Mouse (Mus musculus) forebrain, embryonic 11.5 days (tissue): ENCODE data around the gene Gcsh. TPM values are rescaled to one million over a fixed set of nuclear protein-coding genes. Genes with fewer than 3 reads are reported as not detected.

Experiments used
- ATAC-seq: fragments of 200-750 bp; cut with Nextera tagmentation; replicated peaks from 2 replicates; pipeline ENCODE4 v1.8.0; 2017; ENCODE audit warnings: moderate TSS enrichment; ENCODE audit not compliant: low FRiP score
- DNase-seq: peaks from one replicate; pipeline ENCODE4 v3.0.0-alpha.2; 2017; ENCODE audit warnings: low spot score
- H3K27ac ChIP-seq: fragments of 300-500 bp; sonication (generic); 2 replicates; pipeline ENCODE4 v1.5.1; 2014; ENCODE audit warnings: low read depth, low read length
- H3K27me3 ChIP-seq: fragments of 300-500 bp; sonication (generic); 2 replicates; pipeline ENCODE4 v1.6.1; 2014; ENCODE audit warnings: mild to moderate bottlenecking, low read length, mixed read lengths; ENCODE audit not compliant: control insufficient read depth, insufficient read depth
- H3K36me3 ChIP-seq: fragments of 300-500 bp; sonication (generic); 2 replicates; pipeline ENCODE4 v1.6.1; 2014; ENCODE audit warnings: mild to moderate bottlenecking, low read length, moderate library complexity, mixed read lengths; ENCODE audit not compliant: control insufficient read depth, insufficient read depth
- H3K4me1 ChIP-seq: fragments of 300-500 bp; sonication (generic); replicated peaks from 2 replicates; pipeline ENCODE4 v1.6.1; 2014; ENCODE audit warnings: low read length, mixed read lengths; ENCODE audit not compliant: control insufficient read depth, insufficient read depth
- H3K4me2 ChIP-seq: fragments of 300-500 bp; sonication (generic); 2 replicates; pipeline ENCODE4 v1.6.1; 2014; ENCODE audit warnings: low read depth, mild to moderate bottlenecking, low read length, moderate library complexity, mixed read lengths; ENCODE audit not compliant: severe bottlenecking
- H3K4me3 ChIP-seq: fragments of 300-500 bp; sonication (generic); 2 replicates; pipeline ENCODE4 v1.5.1; 2014; ENCODE audit warnings: low read depth, low read length
- H3K9ac ChIP-seq: fragments of 300-500 bp; sonication (generic); 2 replicates; pipeline ENCODE4 v1.6.1; 2014; ENCODE audit warnings: low read length
- H3K9me3 ChIP-seq: fragments of 300-500 bp; sonication (generic); 2 replicates; pipeline ENCODE4 v1.6.1; 2016; ENCODE audit warnings: low read length, mixed read lengths; ENCODE audit not compliant: control insufficient read depth
- WGBS: fragments of 180-500 bp; shearing (Covaris S2); extraction: QIAGEN DNeasy Blood & Tissue Kit; methylation state at CpG from one replicate; pipeline ENCODE4 v1.1.7; 2014; 5-methylcytosine and 5-hydroxymethylcytosine counted together
- polyA plus RNA-seq: library from polyadenylated mRNA; unstranded; fragments of >200 nt; fragmentation: Nextera tagmentation; extraction: Ambion mirVana; gene quantifications from 2 replicates; pipeline ENCODE4 v1.2.1, GENCODE M21; 2014

The Gcsh gene
- polyA plus RNA-seq, 1 experiment from 2014 or later: 159 TPM

GRCm38 (mm10) chr8:116991241-116991640 lies 2.1 kb downstream of the Gcsh start:
- DNase-seq (no peak), ATAC-seq (no peak)
- Histone ChIP-seq H3K4me1 (peaks cover 6% of the 10 kb centered on the region; the same call in 1 of the 2 replicates), H3K4me3 (no peak overlapping the region), H3K27ac (no peak overlapping the region), H3K9ac (no peak overlapping the region), H3K4me2 (no peak overlapping the region), H3K27me3 (no peaks in the 10 kb centered on the region), H3K9me3 (no peaks in the 10 kb centered on the region), H3K36me3 (no peaks in the 10 kb centered on the region)
- WGBS: 72% methylated on average over 8 of the region's 8 CpGs

GRCm38 (mm10) chr8:116989842-116990241 lies 3.5 kb downstream of the Gcsh start:
- H3K36me3 ChIP-seq: no peaks in the 10 kb centered on the region
- no peaks in the 10 kb centered on the region for H3K27me3 ChIP-seq

GRCm38 (mm10) chr8:116980117-116980516 lies 13.2 kb downstream of the Gcsh start:
- 14% methylated on average over 4 of the region's 4 CpGs for WGBS
- H3K4me3 ChIP-seq: no peak overlapping the region
- H3K4me2 ChIP-seq: peak overlapping the region; percentile 26; the same call in 1 of the 2 replicates
- no peak overlapping the region for H3K27ac ChIP-seq
- DNase-seq (peak; percentile 76), ATAC-seq (no peak; the same call in 1 of the 2 replicates)
- H3K27me3 ChIP-seq: no peaks in the 10 kb centered on the region
- H3K36me3 ChIP-seq: no peaks in the 10 kb centered on the region; the same call in 1 of the 2 replicates
- no peak overlapping the region for H3K9ac ChIP-seq
- H3K9me3 ChIP-seq: no peaks in the 10 kb centered on the region
- peaks cover 6% of the 10 kb centered on the region; the same call in 1 of the 2 replicates for H3K4me1 ChIP-seq

More at GRCm38 (mm10) chr8:116989842-116990241, 3.5 kb downstream of the Gcsh start:
- DNase-seq: no peak
- 98% methylated on average over 3 of the region's 3 CpGs for WGBS
- H3K4me2 ChIP-seq: no peak overlapping the region
- no peak overlapping the region for H3K4me3 ChIP-seq
- no peak overlapping the region for H3K9ac ChIP-seq
- H3K9me3 ChIP-seq: no peaks in the 10 kb centered on the region
- ATAC-seq: no peak
- no peak overlapping the region for H3K27ac ChIP-seq
- peaks cover 6% of the 10 kb centered on the region; the same call in 1 of the 2 replicates for H3K4me1 ChIP-seq

GRCm38 (mm10) chr8:116978631-116979256 lies 14.6 kb downstream of the Gcsh start, which contains the start of gene 1700030J22Rik:
Gene 1700030J22Rik (minus strand): TSS chr8:116978959.
- peak; percentile 99 for ATAC-seq
- Histone ChIP-seq H3K4me3 (peak within 1 kb of the TSS; percentile 78), H3K9ac (peak within 1 kb of the TSS; percentile 57; the same call in 1 of the 2 replicates), H3K27me3 (no peaks in the 10 kb centered on the region), H3K27ac (no peak within 1 kb of the TSS), H3K9me3 (no peaks in the 10 kb centered on the region), H3K4me2 (peak within 1 kb of the TSS; percentile 72), H3K4me1 (peaks cover 6% of the 10 kb centered on the region; the same call in 1 of the 2 replicates), H3K36me3 (no peaks in the 10 kb centered on the region; the same call in 1 of the 2 replicates)
- peak; percentile 99 for DNase-seq
- WGBS: under 1% methylated on average over 46 of the region's 46 CpGs

- Histone ChIP-seq H3K4me3 (peak overlapping the region; percentile 78), H3K27ac (no peak overlapping the region), H3K36me3 (no peaks in the 10 kb centered on the region), H3K9me3 (no peaks in the 10 kb centered on the region), H3K9ac (peak overlapping the region; percentile 57; the same call in 1 of the 2 replicates), H3K4me1 (peaks cover 6% of the 10 kb centered on the region; the same call in 1 of the 2 replicates), H3K4me2 (peak overlapping the region; percentile 72), H3K27me3 (no peaks in the 10 kb centered on the region)
- ATAC-seq (no peak), DNase-seq (no peak)
- WGBS: 37% methylated on average over 8 of the region's 8 CpGs
These were observed 15.3 kb downstream of the Gcsh start for GRCm38 (mm10) chr8:116978052-116978451.

- Histone ChIP-seq H3K9ac (no peak overlapping the region), H3K27ac (no peak overlapping the region)
These were observed 17.7 kb downstream of the Gcsh start for GRCm38 (mm10) chr8:116975606-116976005.

GRCm38 (mm10) chr8:116975066-116975465 lies 18.3 kb downstream of the Gcsh start:
- Histone ChIP-seq H3K27ac (no peak overlapping the region), H3K4me2 (no peak overlapping the region), H3K4me3 (no peak overlapping the region), H3K36me3 (no peaks in the 10 kb centered on the region), H3K9ac (no peak overlapping the region; the same call in 1 of the 2 replicates), H3K9me3 (no peaks in the 10 kb centered on the region), H3K4me1 (peaks cover 6% of the 10 kb centered on the region; the same call in 1 of the 2 replicates), H3K27me3 (no peaks in the 10 kb centered on the region)
- DNase-seq (no peak), ATAC-seq (no peak)
- WGBS: 25% methylated on average over 5 of the region's 5 CpGs

More at GRCm38 (mm10) chr8:116975606-116976005, 17.7 kb downstream of the Gcsh start:
- Histone ChIP-seq H3K9me3 (no peaks in the 10 kb centered on the region), H3K4me1 (peaks cover 6% of the 10 kb centered on the region; the same call in 1 of the 2 replicates), H3K27me3 (no peaks in the 10 kb centered on the region), H3K36me3 (no peaks in the 10 kb centered on the region), H3K4me2 (no peak overlapping the region), H3K4me3 (no peak overlapping the region)
- DNase-seq (no peak), ATAC-seq (no peak)
- 64% methylated on average over 5 of the region's 5 CpGs for WGBS

- Histone ChIP-seq H3K36me3 (no peaks in the 10 kb centered on the region), H3K27ac (no peak overlapping the region), H3K4me3 (no peak overlapping the region), H3K27me3 (no peaks in the 10 kb centered on the region), H3K4me1 (no peaks in the 10 kb centered on the region), H3K9me3 (no peaks in the 10 kb centered on the region), H3K9ac (no peak overlapping the region), H3K4me2 (no peak overlapping the region)
- ATAC-seq (no peak), DNase-seq (no peak)
- WGBS: 85% methylated on average over 6 of the region's 6 CpGs
These were observed 23.8 kb downstream of the Gcsh start for GRCm38 (mm10) chr8:116969531-116969930.
